Mouse (Mus musculus): ENCODE results near the gene Palld.

GRCm38 (mm10) chr8:61670376-61670775, 232.1 kb downstream of the Palld start:
- TF ChIP-seq GATA1 (IDR thresholded peaks at IDR 0.05; ENCODE audit: borderline replicate concordance, low read length) (no peak), CTCF (IDR thresholded peaks at IDR 0.05; ENCODE audit: low read depth, low read length) (no peak), POLR2AphosphoS5 (IDR thresholded peaks at IDR 0.05; ENCODE audit: insufficient replicate concordance, low read depth, low read length) (no peak), GATA2 (IDR thresholded peaks at IDR 0.05; ENCODE audit: borderline replicate concordance, low read depth, low read length) (no peak)
